Mouse (Mus musculus) midbrain, embryonic 14.5 days (tissue): ENCODE data around the gene Slbp. TPM values are rescaled to one million over a fixed set of nuclear protein-coding genes. Genes with fewer than 3 reads are reported as not detected.

Source experiments
- ATAC-seq: fragments of 200-750 bp; cut with Nextera tagmentation; 2 replicates; pipeline ENCODE4 v1.8.0; 2017; ENCODE audit warnings: moderate number of reproducible peaks, moderate library complexity; ENCODE audit not compliant: low FRiP score, low TSS enrichment
- DNase-seq: peaks from one replicate; pipeline ENCODE4 v3.0.0-alpha.2; 2015
- H3K27ac ChIP-seq: fragments of 300-500 bp; sonication (generic); replicated peaks from 2 replicates; pipeline ENCODE4 v1.5.1; 2014; ENCODE audit warnings: mild to moderate bottlenecking, low read depth, low read length, moderate library complexity
- H3K27me3 ChIP-seq: fragments of 300-500 bp; sonication (generic); 2 replicates; pipeline ENCODE4 v1.6.1; 2014; ENCODE audit warnings: low read length, control low read depth, mixed read lengths; ENCODE audit not compliant: control insufficient read depth, insufficient read depth
- H3K36me3 ChIP-seq: fragments of 300-500 bp; sonication (generic); 2 replicates; pipeline ENCODE4 v1.6.1; 2014; ENCODE audit warnings: low read length, control low read depth; ENCODE audit not compliant: control insufficient read depth, insufficient read depth
- H3K4me1 ChIP-seq: fragments of 300-500 bp; sonication (generic); 2 replicates; pipeline ENCODE4 v1.6.1; 2014; ENCODE audit warnings: mild to moderate bottlenecking, antibody characterized with exemption, low read length, control low read depth; ENCODE audit not compliant: control insufficient read depth, insufficient read depth
- H3K4me2 ChIP-seq: fragments of 300-500 bp; sonication (generic); 2 replicates; pipeline ENCODE4 v1.6.1; 2014; ENCODE audit warnings: mild to moderate bottlenecking, low read length, moderate library complexity
- H3K4me3 ChIP-seq: fragments of 300-500 bp; sonication (generic); replicated peaks from 2 replicates; pipeline ENCODE4 v1.5.1; 2014; ENCODE audit warnings: low read depth, low read length
- H3K9ac ChIP-seq: fragments of 300-500 bp; sonication (generic); replicated peaks from 2 replicates; pipeline ENCODE4 v1.6.1; 2014; ENCODE audit warnings: mild to moderate bottlenecking, low read length, moderate library complexity
- H3K9me3 ChIP-seq: fragments of 300-500 bp; sonication (generic); 2 replicates; pipeline ENCODE4 v1.6.1; 2016; ENCODE audit warnings: low read length, control low read depth, mixed read lengths; ENCODE audit not compliant: control insufficient read depth
- WGBS: fragments of 180-500 bp; shearing (Covaris S2); extraction: QIAGEN DNeasy Blood & Tissue Kit; methylation state at CpG from one replicate; pipeline ENCODE4 v1.1.7; 2014; 5-methylcytosine and 5-hydroxymethylcytosine counted together
- polyA plus RNA-seq: library from polyadenylated mRNA; unstranded; fragments of >200 nt; fragmentation: Nextera tagmentation; extraction: Ambion mirVana; gene quantifications from 2 replicates; pipeline ENCODE4 v1.2.1, GENCODE M21; 2014

The Slbp gene
- polyA plus RNA-seq, 1 experiment from 2014 or later = 134 TPM

- Histone ChIP-seq H3K4me1 (peaks cover 47% of the 10 kb centered on the region), H3K4me3 (peak overlapping the region; percentile 36), H3K9me3 (no peaks in the 10 kb centered on the region), H3K27me3 (peaks cover 30% of the 10 kb centered on the region; the same call in 1 of the 2 replicates), H3K9ac (peak overlapping the region; percentile 58; the same call in 1 of the 2 replicates), H3K27ac (peak overlapping the region; percentile 61), H3K4me2 (peak overlapping the region; percentile 74), H3K36me3 (no peaks in the 10 kb centered on the region)
- DNase-seq = peak; percentile 82
- WGBS = under 1% methylated on average over 68 of the region's 71 CpGs
- peak; percentile 75 for ATAC-seq
These were observed 42.7 kb upstream of the Slbp start for GRCm38 (mm10) chr5:33694848-33695717.

DNA sequence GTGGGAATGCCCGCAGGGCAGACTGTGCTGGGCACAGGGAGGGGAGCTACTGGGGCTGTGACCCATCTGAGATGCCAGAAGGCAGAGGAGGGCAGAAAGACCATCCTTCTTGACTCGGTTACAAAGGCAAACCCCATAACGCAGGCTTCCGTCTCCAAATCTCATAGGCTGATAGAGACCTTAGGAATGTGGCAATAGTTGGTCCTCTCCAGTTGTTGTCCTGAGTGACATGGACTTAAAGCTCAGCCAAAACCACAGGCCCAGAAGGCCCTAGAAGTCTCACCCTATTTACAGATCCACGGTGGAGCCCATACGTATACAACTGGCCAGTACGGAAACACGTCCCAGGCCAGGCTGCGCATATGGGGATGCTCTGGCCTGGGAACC, 42.1 kb upstream of the Slbp start:
- Histone ChIP-seq H3K4me1 (peaks cover 53% of the 10 kb centered on the region), H3K9me3 (no peaks in the 10 kb centered on the region), H3K27me3 (peaks cover 30% of the 10 kb centered on the region; the same call in 1 of the 2 replicates), H3K4me3 (no peak overlapping the region; the same call in 1 of the 2 replicates), H3K36me3 (no peaks in the 10 kb centered on the region), H3K9ac (no peak overlapping the region), H3K27ac (peak overlapping the region; percentile 32; the same call in 1 of the 2 replicates), H3K4me2 (peak overlapping the region; percentile 74; the same call in 1 of the 2 replicates)
- 30% methylated on average over 9 of the region's 9 CpGs for WGBS
- DNase-seq = no peak
- ATAC-seq = no peak

DNA sequence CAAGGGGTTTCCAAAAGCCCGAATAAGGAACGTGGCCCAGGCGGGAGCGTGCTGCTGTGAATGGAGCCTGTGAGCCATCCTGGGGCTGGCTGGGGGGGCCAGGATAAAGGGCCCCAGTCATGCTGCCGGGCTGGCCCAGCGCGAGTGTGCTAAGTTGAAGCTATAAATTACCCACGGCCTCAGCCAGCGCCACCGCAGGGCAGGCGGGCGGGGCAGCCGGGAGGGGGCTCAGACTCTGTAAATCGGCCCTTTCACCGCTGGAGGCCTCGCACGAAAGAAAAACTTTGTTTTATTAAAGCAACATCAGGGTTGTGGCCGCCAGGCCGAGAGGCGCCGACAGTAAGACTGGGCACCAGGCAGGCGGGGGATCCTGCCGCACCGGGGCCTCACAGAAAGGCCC, 40.0 kb upstream of the Slbp start:
- ATAC-seq (no peak), DNase-seq (peak; percentile 57)
- Histone ChIP-seq H3K36me3 (no peaks in the 10 kb centered on the region), H3K4me2 (0 out of 2 replicates have a peak overlapping the region, but pooled peaks have one; percentile 4), H3K4me1 (peaks cover 58% of the 10 kb centered on the region), H3K9me3 (no peaks in the 10 kb centered on the region), H3K27me3 (peaks cover 30% of the 10 kb centered on the region; the same call in 1 of the 2 replicates), H3K4me3 (no peak overlapping the region), H3K9ac (no peak overlapping the region), H3K27ac (peak overlapping the region; percentile 14)
- WGBS = 3% methylated on average over 24 of the region's 24 CpGs

DNA sequence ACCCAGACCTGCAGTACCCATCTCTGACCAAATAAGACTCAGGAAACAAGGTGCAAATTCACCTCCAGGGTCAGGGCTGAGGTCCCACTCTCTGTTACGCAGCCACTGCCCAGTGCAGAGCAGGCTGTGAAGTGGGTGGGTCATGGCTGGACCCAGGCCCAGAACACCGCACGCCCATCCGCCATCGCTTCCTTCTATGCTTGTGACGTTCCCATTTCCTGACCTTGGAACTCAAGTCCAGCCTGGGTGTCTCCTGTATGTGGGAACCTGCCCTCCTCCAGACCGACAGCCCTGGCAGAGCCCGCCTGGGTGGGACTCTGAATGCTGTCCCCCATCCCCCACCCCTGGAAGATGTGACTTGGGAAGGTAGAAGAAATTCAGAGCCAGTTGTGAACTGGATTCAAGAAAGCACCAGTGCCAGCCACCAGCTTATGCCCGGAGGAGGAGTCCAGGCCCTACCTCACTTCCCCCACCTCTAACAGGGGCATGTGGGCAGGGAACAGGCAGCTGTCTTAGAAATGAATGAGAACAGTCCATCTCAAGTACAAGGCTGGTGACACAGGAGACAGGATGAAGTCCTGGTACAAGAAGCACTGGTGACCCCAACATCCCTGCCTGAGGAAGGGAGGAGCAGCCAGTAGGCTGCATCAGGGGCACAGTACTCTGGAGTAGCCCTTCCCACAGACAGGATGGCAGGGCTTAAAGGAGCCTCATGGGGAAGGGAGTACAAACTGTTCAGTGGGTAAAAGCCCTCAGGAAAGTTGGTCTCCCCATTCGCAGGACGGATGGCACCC, 37.7 kb upstream of the Slbp start:
- DNase-seq (no peak), ATAC-seq (peak; percentile 15)
- Histone ChIP-seq H3K36me3 (no peaks in the 10 kb centered on the region), H3K27ac (peak overlapping the region; percentile 64; the same call in 1 of the 2 replicates), H3K4me3 (no peak overlapping the region), H3K4me2 (peak overlapping the region; percentile 37; the same call in 1 of the 2 replicates), H3K9ac (no peak overlapping the region), H3K9me3 (no peaks in the 10 kb centered on the region), H3K27me3 (peaks cover 18% of the 10 kb centered on the region; the same call in 1 of the 2 replicates), H3K4me1 (peaks cover 41% of the 10 kb centered on the region)
- WGBS = 54% methylated on average over 11 of the region's 11 CpGs

- Histone ChIP-seq H3K4me1 (peaks cover 34% of the 10 kb centered on the region), H3K9ac (no peak overlapping the region; the same call in 1 of the 2 replicates), H3K9me3 (no peaks in the 10 kb centered on the region), H3K4me3 (no peak overlapping the region), H3K27ac (peak overlapping the region; percentile 64; the same call in 1 of the 2 replicates), H3K36me3 (no peaks in the 10 kb centered on the region), H3K27me3 (peaks cover 14% of the 10 kb centered on the region; the same call in 1 of the 2 replicates), H3K4me2 (peak overlapping the region; percentile 37)
- DNase-seq = peak; percentile 78
- WGBS = 6% methylated on average over 20 of the region's 20 CpGs
- ATAC-seq = peak; percentile 88
These were observed 37.0 kb upstream of the Slbp start for GRCm38 (mm10) chr5:33689221-33689844.

- no peak for DNase-seq
- H3K4me3 ChIP-seq = no peak overlapping the region
These were observed 36.2 kb upstream of the Slbp start for GRCm38 (mm10) chr5:33688278-33689220.

GRCm38 (mm10) chr5:33687142-33687541, 34.8 kb upstream of the Slbp start:
- H3K27me3 ChIP-seq = peaks cover 5% of the 10 kb centered on the region; the same call in 1 of the 2 replicates

More at GRCm38 (mm10) chr5:33688278-33689220, 36.2 kb upstream of the Slbp start:
- peaks cover 32% of the 10 kb centered on the region for H3K4me1 ChIP-seq
- H3K4me2 ChIP-seq = peak overlapping the region; percentile 37
- WGBS = 25% methylated on average over 14 of the region's 14 CpGs
- no peak for ATAC-seq
- H3K9ac ChIP-seq = peak overlapping the region; percentile 2; the same call in 1 of the 2 replicates
- no peaks in the 10 kb centered on the region for H3K9me3 ChIP-seq
- H3K27ac ChIP-seq = peak overlapping the region; percentile 60
- H3K36me3 ChIP-seq = no peaks in the 10 kb centered on the region
- peaks cover 8% of the 10 kb centered on the region; the same call in 1 of the 2 replicates for H3K27me3 ChIP-seq

More at GRCm38 (mm10) chr5:33687142-33687541, 34.8 kb upstream of the Slbp start:
- H3K27ac ChIP-seq = no peak overlapping the region
- no peak for DNase-seq
- WGBS = 78% methylated on average over 4 of the region's 4 CpGs
- no peak overlapping the region for H3K4me3 ChIP-seq
- H3K36me3 ChIP-seq = no peaks in the 10 kb centered on the region
- H3K9ac ChIP-seq = no peak overlapping the region
- H3K9me3 ChIP-seq = no peaks in the 10 kb centered on the region
- peaks cover 23% of the 10 kb centered on the region for H3K4me1 ChIP-seq
- ATAC-seq = no peak
- H3K4me2 ChIP-seq = no peak overlapping the region
